Mouse (Mus musculus) cortical plate, adult 2 months (tissue): Measurements from ENCODE around the gene Kcne3. TPM values are rescaled to one million over a fixed set of nuclear protein-coding genes. Genes with fewer than 3 reads are reported as not detected.
A peak's percentile ranks its signal among the peaks of the same experiment; 100 is the strongest.

Source experiments
- H3K27ac ChIP-seq: fragments of 200-500 bp; 2 replicates; pipeline ENCODE4 v1.5.1; 2012; ENCODE audit warnings: low read length, control low read depth, inconsistent platforms; ENCODE audit not compliant: insufficient read depth
- H3K4me1 ChIP-seq: fragments of 200-500 bp; 2 replicates; pipeline ENCODE4 v1.6.1; 2011; ENCODE audit warnings: low read length; ENCODE audit not compliant: control insufficient read depth, insufficient read depth
- H3K4me3 ChIP-seq: fragments of 200-500 bp; 2 replicates; pipeline ENCODE4 v1.5.1; 2011; ENCODE audit warnings: mild to moderate bottlenecking, low read length, control low read depth; ENCODE audit not compliant: insufficient read depth
- CTCF ChIP-seq: fragments of 200-500 bp; IDR thresholded peaks from 2 replicates; pipeline ENCODE4 v1.5.1; 2011; ENCODE audit warnings: mild to moderate bottlenecking, control low read depth, low read length; ENCODE audit not compliant: insufficient read depth; ENCODE audit errors: extremely low read depth
- POLR2A ChIP-seq: fragments of 200-500 bp; IDR thresholded peaks from 2 replicates; pipeline ENCODE4 v1.6.1; 2011; ENCODE audit warnings: mild to moderate bottlenecking, low read length, control low read depth; ENCODE audit not compliant: insufficient read depth; ENCODE audit errors: extremely low read depth
- polyA plus RNA-seq: library from polyadenylated mRNA; depleted of rRNA; stranded (reverse); fragments of >200 nt; gene quantifications from 2 replicates; pipeline ENCODE4 v1.2.3, GENCODE M21; 2012

Kcne3 gene
- polyA plus RNA-seq, 1 experiment = 0.44 TPM

DNA sequence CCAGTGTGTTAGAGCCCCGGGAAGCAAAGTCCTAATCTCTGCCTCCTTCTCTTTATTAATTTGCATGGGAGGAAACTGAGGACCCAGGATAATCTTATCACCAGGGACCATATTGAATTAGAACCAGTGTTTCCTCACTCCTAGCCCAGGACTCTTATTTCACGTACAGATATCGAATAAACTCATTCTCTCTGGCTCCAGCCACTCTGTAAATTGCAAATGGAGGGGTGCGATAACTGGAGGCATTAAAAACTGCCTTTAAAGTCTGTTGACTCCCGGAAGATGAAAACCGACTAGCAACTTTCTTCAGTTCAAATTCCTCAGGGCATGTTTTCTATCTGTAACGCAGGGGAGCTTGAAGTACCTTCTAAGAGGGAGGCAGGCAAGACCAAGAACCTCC lies 3.1 kb downstream of the Kcne3 start:
- H3K4me3 ChIP-seq = no peak overlapping the region
- no peaks in the 10 kb centered on the region for H3K4me1 ChIP-seq
- no peak overlapping the region for H3K27ac ChIP-seq
- TF ChIP-seq POLR2A = no peak
- no peak for TF ChIP-seq CTCF

DNA sequence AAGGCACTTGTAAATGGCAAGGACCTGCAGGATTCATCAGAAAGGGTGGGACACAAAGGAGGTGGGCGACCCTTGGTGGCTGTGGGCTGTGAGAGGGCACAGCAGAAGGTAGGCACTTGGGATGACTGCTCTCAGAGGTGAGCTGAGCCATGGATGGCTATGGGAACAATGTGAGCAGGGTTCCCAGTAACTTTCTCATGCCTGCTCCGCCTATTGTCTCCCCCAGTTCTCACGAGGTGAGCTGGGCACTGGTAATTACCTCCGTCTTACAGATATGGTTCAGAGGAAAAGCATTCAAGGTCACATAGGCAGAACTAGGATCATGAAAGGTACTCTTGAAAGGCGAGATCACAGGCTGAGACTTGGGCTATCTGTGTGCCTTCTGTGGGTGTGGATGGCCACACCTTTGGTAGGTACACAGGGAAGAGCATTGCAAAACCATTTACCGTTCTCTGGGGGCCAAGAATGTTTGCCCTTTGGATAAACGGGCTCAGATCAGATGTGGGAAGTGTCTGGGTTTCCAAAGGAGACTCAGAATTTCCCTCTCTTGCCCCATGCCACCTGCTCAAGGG lies 3.6 kb downstream of the Kcne3 start:
- Histone ChIP-seq H3K27ac (no peak overlapping the region), H3K4me3 (no peak overlapping the region), H3K4me1 (no peaks in the 10 kb centered on the region)
- TF ChIP-seq CTCF = no peak
- TF ChIP-seq POLR2A = no peak

DNA sequence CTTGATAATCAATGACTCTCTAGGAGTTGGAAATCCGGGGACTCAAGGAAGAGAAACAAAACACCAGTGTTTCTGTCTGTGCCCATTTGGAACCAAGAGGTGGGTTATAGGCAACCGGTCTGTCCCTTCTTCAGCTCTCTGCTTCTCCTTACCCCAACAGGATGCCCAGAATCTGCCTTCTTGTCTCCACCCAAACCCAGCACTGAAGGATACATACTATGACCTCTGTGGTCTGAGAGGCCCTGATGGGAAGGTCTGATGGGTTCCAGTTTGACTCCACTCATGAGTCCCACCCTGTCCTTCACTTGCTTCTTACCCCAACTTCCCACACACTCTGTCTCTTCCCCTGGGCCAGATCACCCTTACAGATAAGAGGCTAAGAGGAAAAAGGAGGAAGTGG lies 4.9 kb downstream of the Kcne3 start:
- Histone ChIP-seq H3K4me1 (no peaks in the 10 kb centered on the region), H3K27ac (no peak overlapping the region), H3K4me3 (no peak overlapping the region)
- TF ChIP-seq POLR2A (no peak), CTCF (no peak)

GRCm38 (mm10) chr7:100181614-100182013 lies 5.3 kb downstream of the Kcne3 start:
- no peak overlapping the region for H3K4me3 ChIP-seq
- no peaks in the 10 kb centered on the region for H3K4me1 ChIP-seq
- TF ChIP-seq POLR2A = no peak
- no peak for TF ChIP-seq CTCF
- no peak overlapping the region for H3K27ac ChIP-seq

DNA sequence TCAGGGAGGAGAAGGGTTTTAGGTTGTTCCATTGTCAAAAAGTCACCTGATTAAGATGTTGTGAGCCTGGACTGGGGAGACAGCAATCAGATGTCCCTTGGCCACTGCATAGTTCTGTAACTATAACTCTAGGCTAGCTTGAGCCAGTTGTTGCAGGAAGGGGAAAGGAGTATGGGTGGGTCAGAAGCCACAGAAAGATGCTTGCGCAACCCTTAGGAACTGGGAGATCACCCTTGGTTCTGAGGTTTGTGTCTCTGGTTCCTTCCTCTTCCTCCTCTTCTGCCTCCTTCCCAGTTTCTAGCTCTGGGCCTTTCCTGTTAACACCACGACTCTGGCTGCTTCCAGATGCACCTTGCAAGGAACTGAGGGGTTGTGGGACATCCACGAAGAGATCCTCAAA lies 6.1 kb downstream of the Kcne3 start:
- no peaks in the 10 kb centered on the region for H3K4me1 ChIP-seq
- no peak for TF ChIP-seq POLR2A

DNA sequence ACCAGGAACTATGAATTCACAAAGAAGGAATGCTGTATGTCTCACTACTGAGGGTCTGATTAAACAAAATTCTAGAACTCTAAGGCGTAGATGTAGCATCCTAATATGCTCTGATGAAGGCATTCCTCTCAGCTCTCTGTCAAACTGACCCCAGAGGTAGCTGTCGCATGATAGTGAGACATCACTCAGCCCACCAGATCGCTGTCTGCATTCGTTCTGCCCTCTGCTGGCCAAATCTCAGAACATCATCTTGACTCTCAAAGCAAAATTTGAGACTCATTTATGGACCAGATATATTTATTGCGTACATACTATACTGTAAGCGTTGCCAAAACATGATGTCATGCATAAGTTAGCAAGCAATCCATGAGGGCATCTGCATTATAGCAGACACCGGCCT lies 11.3 kb downstream of the Kcne3 start:
- no peak overlapping the region for H3K27ac ChIP-seq
- no peaks in the 10 kb centered on the region for H3K4me1 ChIP-seq
- H3K4me3 ChIP-seq = no peak overlapping the region
- TF ChIP-seq CTCF (peak; percentile 80), POLR2A (no peak)

More for the DNA sequence above, 6.1 kb downstream of the Kcne3 start:
- Histone ChIP-seq H3K27ac (no peak overlapping the region), H3K4me3 (no peak overlapping the region)

- TF ChIP-seq POLR2A (no peak), CTCF (no peak)
- no peaks in the 10 kb centered on the region for H3K4me1 ChIP-seq
- H3K4me3 ChIP-seq = no peak overlapping the region
- H3K27ac ChIP-seq = no peak overlapping the region
These were observed 13.9 kb downstream of the Kcne3 start for GRCm38 (mm10) chr7:100190167-100190566.

- TF ChIP-seq CTCF = peak; percentile 83
- no peak for TF ChIP-seq POLR2A
- H3K4me3 ChIP-seq = no peak overlapping the region
These were observed 14.5 kb downstream of the Kcne3 start for GRCm38 (mm10) chr7:100190778-100191177.

GRCm38 (mm10) chr7:100201191-100201590 lies 24.9 kb downstream of the Kcne3 start:
- Histone ChIP-seq H3K27ac (no peak overlapping the region), H3K4me3 (no peak overlapping the region), H3K4me1 (no peaks in the 10 kb centered on the region)
- TF ChIP-seq CTCF (no peak), POLR2A (no peak)

More at GRCm38 (mm10) chr7:100190778-100191177, 14.5 kb downstream of the Kcne3 start:
- H3K4me1 ChIP-seq = no peaks in the 10 kb centered on the region
- no peak overlapping the region for H3K27ac ChIP-seq

- TF ChIP-seq CTCF (no peak), POLR2A (no peak)
- H3K4me1 ChIP-seq = no peaks in the 10 kb centered on the region
- no peak overlapping the region for H3K4me3 ChIP-seq
- H3K27ac ChIP-seq = no peak overlapping the region
These were observed 27.3 kb downstream of the Kcne3 start for GRCm38 (mm10) chr7:100203616-100204015.

DNA sequence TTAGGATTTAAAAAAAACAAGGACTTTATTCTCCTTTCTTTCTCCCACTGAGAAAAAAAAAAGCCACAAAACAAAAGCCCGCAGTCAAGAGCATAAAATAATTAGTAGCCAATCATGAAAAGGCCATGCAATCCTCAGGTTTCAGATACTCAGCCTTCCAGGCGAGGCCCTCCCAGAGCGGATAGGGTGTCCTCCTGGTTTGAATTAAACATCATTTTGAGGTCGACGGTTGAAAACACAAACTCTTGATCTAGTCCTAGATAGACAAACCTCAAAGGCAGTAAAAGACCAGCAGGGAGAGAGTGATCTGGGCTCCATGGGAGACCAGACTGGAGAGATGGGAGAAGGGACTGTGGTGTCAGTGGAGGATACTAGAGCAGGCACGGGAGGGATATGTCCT lies 28.6 kb downstream of the Kcne3 start:
- no peak for TF ChIP-seq CTCF
- no peak for TF ChIP-seq POLR2A
- Histone ChIP-seq H3K4me1 (no peaks in the 10 kb centered on the region), H3K4me3 (no peak overlapping the region), H3K27ac (no peak overlapping the region)
